Mouse (Mus musculus): ENCODE measurements around the gene Aldh16a1.

GRCm38 (mm10) chr7:45157459-45157858, 3.1 kb upstream of the Aldh16a1 start:
- TF ChIP-seq CTCF (IDR thresholded peaks at IDR 0.05; ENCODE audit: control insufficient read depth, insufficient read depth, insufficient replicate concordance, low read depth, low read length) (no peak), POLR2A (IDR thresholded peaks at IDR 0.05; ENCODE audit: control insufficient read depth, low read depth, low read length) (no peak)
